Mouse (Mus musculus) c-Kit-positive CD71-positive TER-119-negative erythroid progenitor cells, embryonic 14.5 days (primary cell): ENCODE data around the gene Rundc3a.

Experiments used
- DNase-seq: peaks from one replicate; pipeline ENCODE4 v3.0.0-alpha.2; 2013; ENCODE audit warnings: low read depth

Gene Rundc3a

DNA sequence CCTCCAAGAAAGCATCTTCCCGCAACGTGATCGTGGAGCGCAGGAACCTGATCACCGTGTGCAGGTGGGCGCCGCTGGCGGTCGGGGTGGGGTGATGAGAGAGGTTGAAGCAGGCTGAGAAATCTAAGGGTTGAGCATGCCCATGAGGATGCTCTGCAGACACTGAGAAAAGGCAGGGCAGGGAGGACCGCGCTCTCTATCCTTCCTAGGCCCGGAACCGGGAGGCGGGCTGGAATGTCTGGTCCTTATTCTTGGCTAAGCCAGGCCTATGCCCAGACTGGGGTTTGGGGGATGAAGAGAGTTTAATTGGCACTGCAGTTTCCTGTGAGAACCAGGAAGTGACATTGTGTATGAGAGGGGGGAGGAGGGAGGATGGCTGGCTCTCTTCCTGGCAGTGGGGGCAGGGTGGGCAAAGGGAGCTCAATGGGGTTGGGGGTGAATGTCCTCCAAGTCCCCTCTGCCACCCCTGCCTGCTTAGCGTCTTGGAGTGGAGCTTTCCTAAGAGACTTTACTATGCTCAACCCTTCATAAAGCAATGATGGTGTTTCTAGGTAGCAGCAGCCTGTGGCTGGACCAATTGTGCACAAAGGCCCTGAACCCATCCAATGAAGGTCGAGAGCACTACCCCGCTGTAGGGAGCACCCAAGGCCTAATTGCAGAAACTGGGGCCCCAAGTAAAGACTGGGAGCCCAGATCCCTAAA is 667 bp downstream of the Rundc3a start:
- DNase-seq = no peak

DNA sequence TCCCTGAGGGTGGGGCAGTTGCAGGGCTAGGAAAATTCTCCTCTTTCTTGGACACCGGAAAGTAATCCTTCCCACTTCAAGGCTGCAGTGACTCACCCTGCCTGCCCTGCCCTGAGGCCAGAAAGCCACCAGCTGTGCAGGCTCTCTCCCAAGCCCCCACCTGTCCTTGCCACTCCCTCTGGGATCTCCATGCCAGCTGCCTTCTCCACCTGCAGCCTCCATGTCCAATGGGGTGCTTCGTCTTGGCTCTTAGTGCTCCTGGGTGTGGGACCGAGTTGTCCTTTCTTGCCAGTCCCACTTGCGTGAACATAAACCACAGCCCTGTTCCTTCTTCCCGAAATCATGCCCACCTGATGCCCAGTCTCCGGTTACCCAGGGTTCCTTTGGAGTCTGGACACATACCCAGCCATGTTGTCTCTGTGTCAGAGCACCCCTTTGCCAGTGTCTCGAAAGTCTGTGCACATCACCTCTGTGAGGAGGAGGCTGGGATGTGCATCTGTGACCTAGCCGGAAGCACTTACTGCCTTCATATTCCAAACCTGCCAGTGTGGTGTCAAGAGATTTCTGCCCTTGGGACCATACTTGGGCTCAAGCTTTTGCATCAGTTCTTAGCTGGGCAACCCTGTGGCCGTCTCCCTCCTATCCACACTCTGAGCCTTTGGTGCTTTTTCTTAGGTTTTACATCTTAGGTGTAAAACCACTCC is 1.4 kb downstream of the Rundc3a start:
- no peak for DNase-seq

DNA sequence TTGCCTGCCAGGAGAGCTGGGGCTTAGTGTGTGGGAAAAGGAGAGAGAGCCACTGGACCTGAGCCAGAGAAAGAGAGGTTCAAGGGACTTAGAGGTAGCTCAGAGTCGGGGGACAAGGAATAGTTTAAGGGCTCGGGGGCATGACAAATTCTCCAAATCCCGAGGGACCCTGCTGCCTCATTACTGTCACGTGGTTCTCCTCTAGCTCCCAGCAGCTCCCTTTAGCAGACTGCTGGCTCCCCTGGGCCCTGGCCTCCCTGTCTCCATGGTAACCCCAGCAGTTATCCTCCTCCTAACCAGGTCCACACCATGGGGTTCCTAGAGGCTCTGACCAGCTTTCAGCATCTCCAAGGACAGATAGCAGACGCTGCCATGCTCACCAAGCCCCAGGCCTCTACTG is 2.0 kb downstream of the Rundc3a start:
- no peak for DNase-seq

DNA sequence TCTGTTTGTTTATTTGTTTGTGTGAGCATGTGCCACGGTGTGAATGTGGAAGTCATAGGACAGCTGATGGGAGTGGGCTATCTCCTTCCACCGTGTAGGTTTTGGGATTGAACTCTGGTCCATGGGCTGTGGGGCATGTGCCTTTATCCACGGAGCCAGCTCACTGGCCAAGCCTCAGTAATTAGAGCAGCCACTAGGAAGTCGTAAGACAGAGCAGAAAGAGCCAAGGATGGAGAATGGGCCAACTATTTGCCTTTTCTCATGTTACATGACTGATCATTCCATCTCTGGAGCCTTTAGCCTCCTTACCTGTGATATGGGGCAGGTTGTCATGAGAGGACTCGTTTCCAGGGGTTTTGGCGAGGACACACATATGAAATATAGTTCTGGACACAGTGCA is 3.1 kb downstream of the Rundc3a start:
- DNase-seq = no peak

DNA sequence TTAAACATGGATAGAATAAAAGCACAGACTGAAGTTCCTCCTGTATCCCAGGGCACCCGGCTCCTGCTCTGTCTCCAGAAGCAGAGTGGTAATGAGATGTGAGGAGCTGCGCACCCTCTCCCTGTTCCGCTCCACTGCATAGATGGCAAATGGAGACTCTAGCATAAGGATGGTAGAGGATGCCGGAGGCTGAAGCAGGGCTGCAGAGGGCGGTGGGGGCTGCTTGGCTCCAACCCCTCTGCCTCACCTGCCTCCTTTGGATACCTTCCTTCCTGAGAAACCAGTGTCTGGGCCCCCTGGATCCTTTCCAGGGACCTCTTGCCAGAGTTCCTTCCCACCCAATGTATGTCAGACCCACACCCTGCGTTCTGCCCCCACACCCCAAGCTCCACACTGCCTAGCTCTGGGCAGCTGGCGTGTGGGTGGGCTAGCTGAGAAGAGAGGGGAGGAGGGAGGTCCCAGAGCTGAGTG is 3.5 kb downstream of the Rundc3a start:
- no peak for DNase-seq

DNA sequence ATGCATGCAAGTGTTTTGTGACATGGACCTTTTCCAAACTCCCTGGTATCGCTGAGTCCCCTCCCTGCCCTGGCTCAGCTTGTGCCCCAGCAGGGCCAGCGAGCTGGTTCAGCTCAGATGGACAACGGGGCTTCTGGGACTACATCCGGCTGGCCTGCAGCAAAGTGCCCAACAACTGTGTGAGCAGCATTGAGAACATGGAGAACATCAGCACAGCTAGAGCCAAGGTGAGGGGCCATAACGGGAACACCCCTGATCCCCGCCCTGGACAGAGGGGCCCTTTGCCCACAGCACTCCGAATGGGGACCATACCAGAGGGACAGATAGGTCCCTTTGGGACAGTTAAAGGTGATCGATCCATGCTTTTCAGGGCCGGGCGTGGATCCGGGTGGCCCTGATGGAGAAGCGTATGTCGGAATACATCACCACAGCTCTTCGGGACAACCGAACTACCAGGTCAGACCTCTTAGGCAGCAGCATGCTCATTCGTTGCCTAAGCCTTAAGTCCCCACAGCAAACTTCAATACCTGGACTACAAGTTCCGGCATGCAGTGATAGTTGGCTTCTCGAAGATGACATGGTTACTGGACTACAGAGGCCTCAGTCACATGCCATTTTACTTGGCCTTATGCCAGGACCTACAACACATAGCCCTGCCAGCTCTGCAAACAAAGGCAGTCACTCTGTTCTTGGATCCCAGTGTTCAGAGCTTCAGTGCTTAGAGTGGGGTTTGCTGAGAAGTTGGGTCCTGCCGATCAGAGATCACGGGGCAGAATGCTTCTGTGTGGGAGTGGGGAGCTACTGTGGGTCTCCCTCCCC is 5.0 kb downstream of the Rundc3a start:
- DNase-seq = no peak

DNA sequence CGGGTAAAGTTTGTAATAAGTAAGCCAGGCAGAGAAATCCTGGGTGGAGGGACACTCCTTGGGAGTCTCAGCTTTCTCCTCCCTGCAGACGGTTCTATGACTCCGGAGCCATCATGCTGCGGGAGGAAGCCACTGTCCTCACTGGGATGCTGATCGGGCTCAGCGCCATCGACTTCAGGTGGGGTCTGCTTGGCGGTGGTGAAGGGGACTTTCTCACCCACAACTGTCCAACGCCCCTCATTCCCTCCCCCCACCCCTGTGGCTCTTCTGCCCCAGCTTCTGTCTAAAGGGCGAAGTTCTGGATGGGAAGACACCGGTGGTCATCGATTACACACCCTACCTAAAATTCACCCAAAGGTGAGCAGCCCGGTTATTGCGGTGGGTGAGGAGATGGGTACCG is 5.9 kb downstream of the Rundc3a start:
- no peak for DNase-seq

DNA sequence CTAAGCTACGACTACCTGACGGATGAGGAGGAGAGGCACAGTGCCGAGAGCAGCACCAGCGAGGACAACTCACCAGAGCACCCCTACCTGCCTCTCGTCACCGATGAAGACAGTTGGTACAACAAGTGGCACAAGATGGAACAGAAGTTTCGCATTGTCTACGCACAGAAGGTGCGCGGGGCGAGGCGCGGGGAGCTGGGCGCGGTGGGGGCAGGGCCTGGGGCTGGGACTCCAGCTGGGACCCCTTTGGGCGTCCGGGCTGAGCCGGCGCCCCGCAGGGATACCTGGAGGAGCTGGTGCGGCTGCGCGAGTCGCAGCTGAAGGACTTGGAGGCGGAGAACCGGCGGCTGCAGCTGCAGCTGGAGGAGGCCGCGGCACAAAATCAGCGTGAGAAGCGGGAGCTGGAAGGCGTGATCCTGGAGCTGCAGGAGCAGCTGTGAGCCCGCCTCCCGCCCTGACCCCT is 6.4 kb downstream of the Rundc3a start:
- no peak for DNase-seq

DNA sequence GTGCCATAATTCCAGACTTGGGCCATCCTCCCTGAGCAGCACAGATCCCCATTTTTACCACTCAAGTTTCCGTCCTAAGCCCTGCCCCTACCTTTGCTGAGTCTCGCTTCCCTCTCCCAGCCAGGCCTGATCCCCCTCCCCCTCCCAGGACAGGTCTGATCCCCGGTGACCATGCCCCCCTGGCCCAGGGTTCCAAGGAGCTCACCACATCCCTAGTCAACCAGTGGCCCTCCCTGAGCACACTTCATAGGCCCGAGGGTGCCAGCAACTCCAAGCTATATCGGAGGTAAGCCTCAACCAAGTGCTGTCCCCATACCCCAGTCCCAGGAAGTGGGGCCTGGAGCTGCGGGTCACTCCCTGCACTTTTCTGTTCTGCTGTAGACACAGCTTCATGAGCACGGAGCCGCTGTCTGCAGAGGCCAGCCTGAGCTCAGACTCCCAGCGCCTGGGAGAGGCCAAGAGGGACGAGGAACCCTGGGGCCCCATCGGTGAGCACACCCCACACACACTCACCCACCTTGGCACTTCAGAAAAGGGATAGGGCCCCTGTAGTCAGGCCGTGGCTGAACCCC is 7.4 kb downstream of the Rundc3a start:
- DNase-seq = no peak

DNA sequence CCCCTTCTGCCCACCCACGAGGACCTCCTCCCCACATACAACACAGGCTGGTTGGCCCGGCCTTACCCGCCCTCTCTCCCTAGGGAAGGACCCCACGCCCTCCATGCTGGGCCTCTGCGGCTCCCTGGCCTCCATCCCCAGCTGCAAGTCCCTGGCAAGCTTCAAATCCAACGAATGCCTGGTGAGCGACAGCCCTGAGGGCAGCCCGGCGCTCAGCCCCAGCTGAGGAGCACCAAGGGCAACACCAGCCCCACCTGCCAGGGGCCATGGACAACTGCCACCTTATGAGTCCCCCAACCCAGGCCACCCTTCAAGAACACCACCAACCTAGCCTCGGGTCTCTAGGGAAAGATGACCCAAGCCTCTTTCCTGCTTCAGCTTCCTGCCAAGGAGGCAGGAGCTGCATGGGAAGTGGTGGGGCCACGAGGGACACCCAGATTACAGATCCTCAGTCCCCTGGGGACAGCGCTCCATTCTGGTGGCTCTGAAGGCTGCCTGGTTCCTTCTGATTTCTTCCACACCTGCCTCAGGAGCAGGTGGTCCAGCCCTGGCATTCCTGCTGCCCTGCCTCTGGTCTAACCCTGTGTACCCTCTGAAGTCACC is 8.8 kb downstream of the Rundc3a start:
- no peak for DNase-seq

DNA sequence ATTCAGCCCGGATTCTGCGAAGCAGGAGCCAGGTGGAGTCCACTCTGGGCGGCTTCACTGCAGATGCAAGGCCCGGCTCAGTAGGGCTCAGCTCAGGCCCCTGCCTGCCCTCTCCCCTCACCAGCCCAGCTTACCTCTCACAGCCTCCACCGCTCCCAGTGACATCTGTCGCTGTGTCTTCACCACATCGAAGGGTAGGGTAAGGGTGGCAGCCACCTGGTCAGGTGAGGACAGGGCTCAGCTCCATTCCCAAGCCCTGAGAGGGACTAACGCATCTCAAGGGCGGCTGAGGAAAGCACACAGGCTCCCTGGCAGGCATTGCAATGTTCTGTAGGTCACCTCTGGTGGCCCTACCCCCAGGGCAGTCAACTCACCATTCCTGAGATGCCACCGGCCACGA is 10.5 kb downstream of the Rundc3a start:
- no peak for DNase-seq

DNA sequence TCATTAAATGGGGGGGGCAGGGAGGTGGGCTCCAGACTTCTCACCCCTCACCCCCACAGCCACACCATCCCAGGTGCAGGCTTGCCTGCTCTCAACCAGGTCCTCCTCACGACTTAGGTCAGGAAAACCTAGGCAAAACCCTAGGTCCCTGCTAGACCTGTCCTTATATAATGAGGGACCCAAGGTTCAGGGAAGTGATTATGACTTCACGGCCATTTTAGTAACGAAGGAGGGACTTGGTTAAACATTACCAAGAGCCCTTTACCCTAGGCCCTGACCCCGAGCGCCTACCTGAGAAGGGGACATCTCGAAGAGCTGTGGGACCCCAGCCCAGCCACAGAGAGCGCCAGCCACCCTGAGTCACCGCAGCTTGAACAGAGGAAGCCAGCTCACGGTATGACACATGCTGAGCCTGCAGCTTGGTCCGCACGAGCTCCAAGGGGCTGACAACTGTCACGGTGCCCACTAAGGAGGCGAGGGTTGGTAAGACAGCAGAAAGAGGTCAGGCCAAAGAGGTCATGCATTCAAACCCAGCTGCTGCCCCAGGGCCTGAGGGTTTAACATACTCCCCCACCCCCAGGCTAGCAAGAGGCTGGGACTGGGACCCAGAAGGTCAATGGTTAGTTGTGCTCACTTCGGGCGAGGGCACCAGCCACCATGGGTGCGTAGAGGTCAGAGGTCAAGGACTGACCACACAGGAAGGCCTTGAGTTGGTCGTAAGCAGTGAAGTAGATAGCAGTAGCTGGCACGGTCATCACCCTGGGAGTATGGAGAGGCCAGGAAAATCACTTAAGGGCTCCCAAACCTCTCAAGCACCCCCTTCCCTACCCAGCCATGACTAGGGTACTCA is 11.2 kb downstream of the Rundc3a start:
- DNase-seq = no peak

DNA sequence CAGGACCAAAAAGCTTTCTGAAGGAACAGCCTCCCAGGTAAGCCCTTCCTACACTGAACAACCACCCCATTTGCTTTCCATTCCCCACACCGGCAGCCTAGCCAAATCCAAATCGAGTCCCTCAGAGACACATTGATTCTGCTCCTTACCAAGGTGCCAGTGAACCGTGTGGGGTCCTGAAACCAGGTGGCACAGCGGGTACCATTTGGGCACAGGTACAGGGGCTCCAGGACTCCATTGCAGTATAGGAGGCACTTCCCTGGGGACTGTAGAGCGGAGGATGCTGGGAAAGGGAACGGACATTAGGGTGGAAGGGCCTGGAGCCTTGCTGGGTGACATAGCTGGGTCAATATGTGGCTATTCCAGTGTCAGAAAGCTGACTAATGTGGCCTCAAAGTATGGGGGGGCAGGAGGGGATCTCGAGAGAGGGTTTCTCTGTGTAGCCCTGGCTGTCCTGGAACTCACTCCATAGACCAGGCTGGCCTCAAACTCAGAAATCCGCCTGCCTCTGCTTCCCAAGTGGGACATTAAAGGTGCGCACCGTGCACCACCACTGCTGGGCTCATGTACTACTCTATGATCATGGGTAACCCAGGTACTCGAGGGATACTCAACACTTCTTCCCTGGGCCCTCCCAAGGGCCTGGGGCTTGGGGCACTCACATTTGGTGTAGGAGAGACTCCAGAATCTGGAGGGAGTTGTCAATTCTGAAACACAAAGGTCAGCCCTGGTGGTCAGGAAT is 12.5 kb downstream of the Rundc3a start:
- DNase-seq = no peak

DNA sequence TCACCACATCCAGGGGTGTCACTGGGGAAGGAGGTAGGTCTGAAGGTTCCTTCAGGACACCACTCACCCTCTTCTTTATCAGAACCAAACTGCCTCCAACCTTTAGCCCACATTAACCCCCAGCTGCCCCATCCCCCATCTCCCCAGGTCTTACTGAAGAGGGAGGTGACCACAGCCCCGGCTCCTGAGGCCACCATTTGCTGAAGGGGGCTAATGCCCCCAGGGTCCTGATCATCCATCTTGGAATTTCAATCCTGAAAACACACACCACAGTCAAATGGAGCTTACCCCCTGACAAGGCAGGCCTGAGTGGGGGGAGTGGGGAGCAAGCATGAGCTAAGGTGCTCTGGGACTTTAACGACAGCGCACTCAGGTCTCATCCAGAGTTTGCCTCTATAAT is 13.2 kb downstream of the Rundc3a start:
- DNase-seq = no peak

DNA sequence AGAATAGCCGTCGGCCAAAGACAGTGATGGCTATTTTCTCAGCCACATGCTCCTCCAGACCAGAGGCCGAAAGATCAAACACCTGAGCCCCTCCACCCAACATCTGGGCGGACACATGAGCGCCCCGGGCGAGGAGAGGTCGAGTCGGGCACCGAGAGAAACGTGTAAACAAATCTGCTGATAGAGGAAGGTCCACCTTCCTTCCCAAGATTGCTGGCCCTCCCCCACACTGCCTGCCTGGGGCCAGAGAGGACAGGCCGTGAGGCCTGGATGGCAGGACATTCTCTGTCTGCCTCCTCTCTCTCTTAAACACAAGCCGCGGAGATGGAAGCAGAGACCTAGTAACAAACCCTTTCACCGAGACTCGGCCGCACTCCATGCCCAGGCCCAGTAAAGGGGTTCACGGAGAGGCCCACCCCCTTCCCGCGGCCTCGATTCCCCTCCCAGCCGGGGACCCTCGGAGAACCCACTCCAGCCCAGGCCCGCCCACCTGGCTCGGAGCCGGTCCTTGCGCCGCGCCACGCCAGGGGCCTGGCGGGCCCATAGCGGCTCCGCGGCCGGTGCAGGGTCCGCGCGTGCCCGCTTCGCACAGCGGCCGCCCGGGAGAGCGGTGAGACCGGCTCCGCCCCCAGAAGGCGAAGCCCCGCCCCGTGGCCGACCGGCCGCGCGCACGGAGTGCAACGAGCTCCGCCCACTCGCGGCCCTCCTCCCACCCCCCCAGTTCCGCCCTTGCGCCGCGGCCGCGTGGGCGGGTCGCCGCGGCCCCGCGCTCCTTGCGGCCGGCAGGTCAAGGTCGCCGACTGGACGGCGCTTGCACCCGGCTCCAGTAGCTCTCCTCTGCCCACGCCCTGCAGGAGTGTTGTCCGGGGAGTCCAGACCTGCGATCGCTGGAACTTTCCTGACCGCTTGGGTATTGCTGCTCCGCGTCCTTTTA is 14.0 kb downstream of the Rundc3a start:
- peak; percentile 75 for DNase-seq

DNA sequence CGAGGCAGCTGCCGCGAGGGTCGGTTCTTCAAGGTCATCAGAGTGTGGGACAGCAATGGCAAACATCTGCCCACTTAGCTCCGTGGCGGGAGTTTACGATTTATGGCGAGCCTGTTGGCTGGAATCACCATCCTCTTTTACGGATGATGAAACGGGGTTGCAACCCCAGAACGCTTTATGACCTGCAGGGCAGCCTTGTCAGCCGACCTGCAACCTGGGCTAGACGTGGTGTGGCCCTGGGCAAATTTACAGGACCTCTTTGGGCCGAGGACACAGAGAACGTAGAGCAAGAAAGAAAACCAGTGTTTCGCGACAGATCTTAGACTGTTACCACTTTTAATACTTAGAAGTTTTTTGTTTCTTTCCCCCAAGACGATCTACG is 14.6 kb downstream of the Rundc3a start, which contains the start of gene Slc25a39:
Gene Slc25a39, minus strand, starts transcription at position 113 of the 382 bp plus-strand sequence.
- DNase-seq = no peak

DNA sequence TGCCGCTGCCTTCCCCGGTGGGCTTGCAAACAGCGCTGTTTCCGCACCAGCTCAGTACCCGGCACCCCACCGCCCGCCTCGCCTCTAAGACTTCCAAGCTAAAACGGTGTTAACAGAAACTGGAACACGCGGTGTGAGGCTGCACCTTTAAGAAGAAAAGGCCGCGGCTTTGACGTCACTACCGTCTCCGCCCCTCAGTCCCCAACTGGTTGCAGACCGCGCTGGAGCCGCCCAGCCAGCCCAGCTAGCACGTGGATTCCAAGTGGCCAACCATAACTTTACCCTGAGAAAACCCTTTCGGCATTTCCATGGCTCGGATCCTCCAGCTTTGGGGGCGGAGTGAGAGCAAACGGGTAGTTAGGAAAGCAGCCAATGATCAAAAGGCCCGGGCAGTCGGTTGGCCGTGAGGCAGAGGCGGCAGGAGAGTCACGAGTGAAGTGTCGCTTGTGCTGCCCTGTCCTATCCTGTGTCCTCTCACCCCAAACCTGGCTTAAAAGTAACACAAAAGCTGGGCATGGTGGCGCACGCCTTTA is 15.2 kb downstream of the Rundc3a start:
- DNase-seq = peak; percentile 100

DNA sequence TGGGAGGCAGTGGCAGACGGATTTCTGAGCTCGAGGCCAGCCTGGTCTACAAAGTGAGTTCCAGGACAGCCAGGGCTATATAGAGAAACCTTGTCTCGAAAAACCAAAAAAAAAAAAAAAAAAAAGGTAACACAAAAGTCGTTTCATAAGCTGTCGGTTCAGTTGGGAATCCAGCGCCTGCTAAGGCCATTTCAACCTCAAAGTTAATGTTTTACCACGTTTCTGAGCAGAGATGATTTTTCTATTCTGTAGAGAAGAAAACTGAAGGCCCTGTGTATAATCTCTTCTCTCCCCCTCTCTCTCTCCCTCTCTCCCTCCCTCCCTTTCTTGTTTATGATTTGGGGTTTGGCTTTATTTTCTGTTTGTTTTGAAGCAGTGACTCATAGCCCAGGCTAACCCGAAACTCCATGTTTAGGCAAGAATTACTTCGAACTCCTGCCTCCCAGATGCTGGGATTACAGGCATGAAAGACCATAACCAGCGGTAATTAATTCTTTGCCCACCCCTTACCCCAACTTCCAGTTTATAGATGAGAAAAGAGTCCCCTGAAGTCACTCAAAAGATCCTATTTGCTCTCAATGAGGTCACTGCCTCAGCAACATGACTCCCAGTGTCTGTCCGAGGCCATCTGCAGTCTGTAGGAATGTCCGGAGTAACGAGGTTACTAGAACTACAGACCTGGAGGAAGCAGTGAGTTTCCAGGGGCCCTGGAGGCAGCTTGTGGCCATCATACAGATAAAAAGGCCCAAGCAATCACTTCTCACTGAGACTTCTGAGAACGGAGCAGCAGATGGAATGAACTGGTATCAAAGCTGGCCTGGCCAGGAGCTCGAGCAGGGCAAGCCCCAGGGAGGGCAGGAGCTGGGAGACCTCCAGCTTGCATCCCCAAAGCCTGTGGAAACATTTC is 15.9 kb downstream of the Rundc3a start:
- no peak for DNase-seq
